Mouse (Mus musculus) thymus, adult 2 months (tissue): Measurements from ENCODE around the gene Ryr1.

ENCODE experiments used
- CTCF ChIP-seq: fragments of 200-500 bp; IDR thresholded peaks from 2 replicates; pipeline ENCODE4 v1.5.1; 2012; ENCODE audit warnings: mild to moderate bottlenecking, control low read depth, low read length, moderate library complexity, borderline replicate concordance; ENCODE audit not compliant: control insufficient read depth, poor library complexity, insufficient read depth; ENCODE audit errors: extremely low read depth
- POLR2A ChIP-seq: fragments of 200-500 bp; IDR thresholded peaks from 2 replicates; pipeline ENCODE4 v1.6.1; 2012; ENCODE audit warnings: mild to moderate bottlenecking, low read length, control low read depth, moderate library complexity; ENCODE audit not compliant: control insufficient read depth, poor library complexity, insufficient read depth; ENCODE audit errors: extremely low read depth

- TF ChIP-seq POLR2A (no peak), CTCF (no peak)
Observed at GRCm38 (mm10) chr7:28957997-28958725, 166.8 kb downstream of the Ryr1 start.
